Mouse (Mus musculus): ENCODE results near the gene Xrra1.

DNA sequence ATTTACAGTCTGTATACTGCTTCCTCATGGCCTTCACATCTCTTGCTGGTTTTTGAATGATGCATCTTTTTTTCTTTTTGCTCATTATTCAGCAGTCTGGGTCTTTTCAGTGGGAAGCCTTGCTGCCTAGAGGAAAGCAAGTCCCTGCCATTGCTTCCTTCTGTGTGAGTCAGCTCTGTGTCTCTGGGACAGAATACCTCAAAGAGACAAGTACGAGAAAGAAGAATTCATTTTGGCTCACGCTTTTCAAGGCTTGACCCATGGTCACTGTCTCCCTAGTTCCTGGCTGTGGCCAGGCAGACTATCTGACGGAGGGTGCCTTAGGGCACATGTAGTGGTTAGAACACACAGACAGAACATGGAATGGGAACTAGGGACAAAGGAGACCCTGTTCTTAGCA, 35.1 kb downstream of the Xrra1 start:
- no peak for TF ChIP-seq EP300 (IDR thresholded peaks at IDR 0.05)
- TF ChIP-seq CTCF (IDR thresholded peaks at IDR 0.05) = no peak
